Mouse (Mus musculus) spleen, adult 2 months (tissue): ENCODE data around the gene Rpl19.

ENCODE experiments used
- CTCF ChIP-seq: fragments of 200-500 bp; IDR thresholded peaks from 2 replicates; pipeline ENCODE4 v1.5.1; 2011; ENCODE audit warnings: mild to moderate bottlenecking, inconsistent platforms; ENCODE audit not compliant: insufficient read depth, insufficient read length, insufficient replicate concordance; ENCODE audit errors: extremely low read depth
- POLR2A ChIP-seq: fragments of 200-500 bp; IDR thresholded peaks from 2 replicates; pipeline ENCODE4 v1.6.1; 2011; ENCODE audit warnings: low read depth, low read length, inconsistent platforms

- TF ChIP-seq CTCF: no peak
- TF ChIP-seq POLR2A: no peak
These were observed 20.8 kb upstream of the Rpl19 start for GRCm38 (mm10) chr11:98005686-98006085.
